Mouse (Mus musculus): ENCODE results near the gene Pnliprp2.

Gene Pnliprp2

GRCm38 (mm10) chr19:58759423-58759822 lies at the start of gene Pnliprp2:
Gene Pnliprp2 (plus strand): TSS chr19:58759719.
- no peak for DNase-seq (ENCODE audit: low spot score in 2 of 2)

DNA sequence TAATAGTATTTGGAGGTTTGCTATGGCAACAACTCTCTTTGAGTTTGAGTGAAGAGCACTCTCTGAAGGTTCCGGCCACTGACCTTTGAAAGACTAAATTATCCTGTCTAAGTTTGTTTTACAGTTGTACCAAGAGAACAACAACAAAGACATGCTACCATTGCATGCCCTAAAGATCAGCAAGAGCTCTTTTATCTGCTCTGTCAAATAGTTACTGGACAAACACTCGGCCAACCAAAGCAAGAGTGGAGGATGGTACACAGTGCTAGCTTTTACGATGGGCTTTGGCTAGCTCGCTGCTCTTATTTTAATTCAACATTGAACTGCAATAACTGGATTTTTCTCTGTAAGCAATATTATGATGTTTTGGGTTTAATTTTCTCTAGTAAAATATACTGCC lies 41.6 kb upstream of the Pnliprp2 start:
- no peak for DNase-seq (ENCODE audit: low spot score in 2 of 2)

DNA sequence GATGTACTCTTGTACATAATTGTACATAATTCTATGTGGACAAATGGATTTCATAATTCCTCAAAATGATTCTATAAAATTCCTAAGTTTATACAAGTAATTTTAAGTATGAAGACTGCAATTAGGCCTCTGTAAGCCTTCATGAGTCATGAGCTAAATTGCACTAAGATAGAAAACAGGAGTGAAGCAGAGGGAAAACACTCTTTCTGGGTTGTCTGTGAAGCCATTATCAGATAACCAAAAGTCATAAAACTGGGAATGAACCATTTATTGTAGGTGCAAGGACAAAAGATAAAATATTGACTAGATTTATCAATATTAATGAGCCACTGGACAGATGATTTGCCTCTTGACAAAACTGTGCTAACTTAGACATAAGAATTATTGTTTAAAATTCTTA lies 39.1 kb upstream of the Pnliprp2 start:
- DNase-seq (ENCODE audit: low spot score in 2 of 2) = no peak

DNA sequence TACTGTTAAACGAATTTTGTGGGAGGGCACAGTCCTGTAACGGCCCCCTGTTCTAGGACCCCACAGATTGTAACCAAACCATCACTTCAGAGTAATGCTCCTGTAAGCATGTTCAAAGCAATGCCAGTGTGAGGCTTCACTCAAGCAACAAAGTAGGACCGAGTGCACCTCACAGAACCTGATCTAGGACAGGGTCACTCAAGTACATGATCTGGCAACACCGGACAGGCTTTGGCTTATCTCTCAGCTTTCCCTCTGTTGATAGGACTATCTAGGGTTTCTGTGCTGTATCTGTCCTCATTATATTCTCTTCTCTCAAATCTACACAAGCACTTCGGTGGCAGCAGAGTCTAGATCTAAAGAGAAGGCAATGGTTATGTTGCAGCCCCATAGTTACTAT lies 33.0 kb upstream of the Pnliprp2 start:
- no peak for DNase-seq (ENCODE audit: low spot score in 2 of 2)

GRCm38 (mm10) chr19:58727756-58728155 lies 31.8 kb upstream of the Pnliprp2 start:
- DNase-seq (ENCODE audit: low spot score in 2 of 2) = no peak

DNA sequence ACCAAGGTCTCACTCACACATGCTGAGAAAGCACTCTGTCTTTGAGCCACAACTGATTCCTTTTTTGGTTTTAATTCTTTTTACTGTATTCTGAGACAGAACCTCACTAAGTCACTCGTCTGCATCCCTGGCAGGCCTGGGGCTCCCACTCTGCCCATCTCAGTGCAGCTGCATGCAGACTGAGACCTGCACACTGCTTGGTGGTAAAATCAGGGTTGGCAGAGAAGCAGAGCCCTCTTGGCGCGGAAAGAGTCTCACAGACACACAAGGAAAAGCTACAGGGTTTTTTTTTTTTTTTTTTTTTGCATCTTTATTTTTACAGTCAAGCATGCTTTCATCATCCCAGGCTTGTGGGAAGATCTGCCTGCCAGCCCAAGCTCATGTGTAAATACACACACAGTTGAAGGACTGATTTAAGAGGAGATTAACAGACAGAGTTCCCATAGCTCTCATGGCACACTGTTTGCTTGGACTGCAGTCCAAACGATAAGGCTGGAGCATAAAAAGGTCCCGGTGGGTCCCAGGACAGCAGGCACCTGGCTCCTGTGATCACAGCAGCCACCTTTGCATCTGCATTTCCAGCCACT lies 31.0 kb upstream of the Pnliprp2 start, which contains the start of gene Pnliprp1:
Gene Pnliprp1, plus strand, starts transcription at position 443 of the 587 bp plus-strand sequence.
- DNase-seq (ENCODE audit: low spot score in 2 of 2) = no peak

DNA sequence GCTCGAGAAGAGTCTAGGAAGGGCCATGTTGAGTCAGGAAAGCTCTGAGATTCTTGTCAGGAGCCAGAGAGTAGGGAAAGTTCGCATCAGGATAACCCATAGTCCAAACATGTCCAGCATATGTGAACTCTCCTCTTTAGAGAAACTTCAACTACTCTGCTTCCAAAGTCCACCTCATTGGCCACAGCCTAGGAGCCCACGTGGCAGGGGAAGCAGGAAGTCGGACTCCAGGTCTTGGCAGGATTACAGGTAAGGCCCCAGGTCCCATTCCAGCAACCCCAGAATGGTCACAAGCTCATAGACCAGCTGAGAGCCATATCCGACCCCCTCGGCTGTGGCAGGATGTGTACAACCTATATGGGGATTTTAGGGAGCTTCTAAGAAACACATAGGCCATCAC lies 26.3 kb upstream of the Pnliprp2 start:
- DNase-seq (ENCODE audit: low spot score in 2 of 2) = no peak

DNA sequence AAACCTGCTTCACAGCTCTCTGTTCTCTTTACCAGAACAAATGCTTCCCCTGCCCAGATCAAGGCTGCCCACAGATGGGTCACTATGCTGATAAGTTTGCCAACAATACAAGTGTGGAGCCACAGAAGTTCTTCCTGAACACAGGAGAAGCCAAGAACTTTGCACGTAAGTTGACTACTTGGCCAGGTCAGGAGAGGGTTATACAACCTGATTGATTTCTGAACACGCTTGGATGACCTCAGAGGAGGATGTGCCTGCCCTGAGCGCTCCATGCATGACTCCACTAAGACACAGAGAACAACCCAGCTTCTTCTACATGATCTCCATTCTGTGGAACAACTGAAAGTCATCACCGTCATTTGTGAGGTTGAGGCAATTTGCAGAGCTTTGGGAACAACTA lies 21.4 kb upstream of the Pnliprp2 start:
- no peak for DNase-seq (ENCODE audit: low spot score in 2 of 2)

GRCm38 (mm10) chr19:58741036-58741435 lies 18.5 kb upstream of the Pnliprp2 start:
- no peak for DNase-seq (ENCODE audit: low spot score in 2 of 2)

- DNase-seq (ENCODE audit: low spot score in 2 of 2) = no peak
These were observed 16.8 kb upstream of the Pnliprp2 start for GRCm38 (mm10) chr19:58742711-58743110.

DNA sequence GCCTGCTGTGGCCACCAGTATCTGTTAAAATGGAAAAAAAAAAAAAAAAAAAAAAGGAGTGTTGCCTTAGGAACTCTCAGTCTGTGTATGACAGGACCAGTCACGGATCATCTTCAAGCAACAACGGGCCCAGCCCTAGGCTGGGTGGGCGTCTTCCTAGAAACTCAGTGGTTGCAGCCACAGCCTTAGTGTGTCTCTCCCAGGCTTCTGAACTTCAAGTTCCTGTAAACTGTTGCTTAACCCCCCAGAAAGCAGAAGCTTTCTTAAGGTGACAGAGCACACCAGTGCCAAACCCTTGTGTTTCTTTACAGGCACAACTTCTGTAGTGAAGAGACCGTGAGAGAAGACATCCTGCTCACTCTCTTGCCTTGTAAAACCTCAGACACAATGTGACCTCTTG lies 15.8 kb upstream of the Pnliprp2 start:
- no peak for DNase-seq (ENCODE audit: low spot score in 2 of 2)

GRCm38 (mm10) chr19:58747498-58748000 lies 12.0 kb upstream of the Pnliprp2 start:
- DNase-seq (ENCODE audit: low spot score in 2 of 2) = no peak

DNA sequence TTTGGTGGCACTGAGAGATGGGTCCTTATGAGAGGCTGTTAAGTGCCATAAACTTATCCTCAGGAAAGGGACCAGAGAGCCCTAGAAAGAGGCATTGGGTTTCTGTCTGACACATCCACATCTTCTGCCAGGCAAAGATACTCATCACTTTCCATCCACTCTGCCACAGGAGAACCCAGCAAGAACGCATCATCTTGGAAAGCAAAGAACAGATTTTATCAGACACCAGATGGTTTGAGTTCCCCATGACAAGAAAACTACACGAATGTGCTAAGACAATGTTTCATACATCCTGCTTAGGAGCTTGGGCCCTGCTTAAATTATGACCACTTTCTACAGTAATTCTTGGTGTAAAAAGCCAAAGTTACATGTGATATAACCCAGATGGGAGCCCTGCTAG lies 8.7 kb upstream of the Pnliprp2 start:
- no peak for DNase-seq (ENCODE audit: low spot score in 2 of 2)

DNA sequence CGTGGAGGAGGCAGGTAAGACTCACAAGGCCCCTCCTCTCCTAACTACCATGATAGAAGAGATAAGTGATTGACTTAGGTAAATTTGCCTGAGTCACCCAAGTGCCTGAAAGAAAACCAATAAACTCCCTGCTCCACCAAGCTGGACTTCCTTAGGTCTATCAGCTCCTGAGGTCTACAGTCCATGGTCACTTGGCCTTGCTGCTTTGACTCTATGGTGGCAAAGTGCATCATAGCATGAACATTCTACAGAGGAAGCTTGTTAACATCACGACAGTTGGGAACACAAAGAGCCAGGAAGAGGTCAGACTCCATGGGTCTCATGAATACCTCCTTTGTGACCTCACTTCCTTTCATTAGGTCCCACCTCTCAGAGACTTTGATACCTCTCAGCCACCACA lies 8.0 kb upstream of the Pnliprp2 start:
- no peak for DNase-seq (ENCODE audit: low spot score in 2 of 2)

DNA sequence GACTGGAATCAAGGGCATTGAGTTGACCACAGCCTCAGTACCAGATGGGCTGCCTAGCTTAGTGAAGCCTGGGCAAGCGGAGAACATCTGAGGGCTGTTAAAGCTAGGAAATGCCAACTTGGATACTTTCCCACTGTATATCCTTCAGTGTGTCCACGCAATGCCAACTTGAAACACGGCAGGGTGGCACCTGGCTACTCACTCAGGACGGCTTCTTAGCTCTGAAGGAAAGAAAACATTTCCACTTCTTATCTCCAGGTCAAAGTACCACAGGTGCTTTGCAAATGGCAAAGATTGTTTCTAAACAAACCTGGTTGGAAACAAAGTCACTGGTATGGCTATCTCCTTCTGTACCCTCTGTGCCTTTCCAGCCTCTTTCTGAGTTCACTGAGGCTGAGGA lies 648 bp upstream of the Pnliprp2 start:
- DNase-seq (ENCODE audit: low spot score in 2 of 2) = no peak

DNA sequence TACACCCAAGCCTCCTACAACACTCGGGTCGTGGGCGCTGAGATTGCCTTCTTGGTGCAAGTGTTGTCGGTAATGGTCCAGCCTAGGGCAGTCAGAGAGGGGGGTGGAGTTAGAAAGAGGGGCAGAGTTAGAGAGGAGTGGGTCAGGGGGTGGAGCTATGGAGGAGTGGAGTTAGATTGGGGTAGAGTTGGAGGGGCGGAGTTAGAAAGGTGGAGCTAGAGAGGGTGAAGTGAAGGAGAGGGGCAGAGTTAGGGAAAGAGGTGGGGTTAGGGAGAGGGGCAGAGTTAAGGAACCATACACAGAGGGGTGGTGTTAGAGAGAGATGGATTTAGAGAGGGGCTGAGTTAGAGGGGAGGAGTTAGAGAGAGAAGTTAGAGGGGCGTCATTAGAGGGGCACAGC lies 2.8 kb downstream of the Pnliprp2 start:
- DNase-seq (ENCODE audit: low spot score in 2 of 2) = no peak

DNA sequence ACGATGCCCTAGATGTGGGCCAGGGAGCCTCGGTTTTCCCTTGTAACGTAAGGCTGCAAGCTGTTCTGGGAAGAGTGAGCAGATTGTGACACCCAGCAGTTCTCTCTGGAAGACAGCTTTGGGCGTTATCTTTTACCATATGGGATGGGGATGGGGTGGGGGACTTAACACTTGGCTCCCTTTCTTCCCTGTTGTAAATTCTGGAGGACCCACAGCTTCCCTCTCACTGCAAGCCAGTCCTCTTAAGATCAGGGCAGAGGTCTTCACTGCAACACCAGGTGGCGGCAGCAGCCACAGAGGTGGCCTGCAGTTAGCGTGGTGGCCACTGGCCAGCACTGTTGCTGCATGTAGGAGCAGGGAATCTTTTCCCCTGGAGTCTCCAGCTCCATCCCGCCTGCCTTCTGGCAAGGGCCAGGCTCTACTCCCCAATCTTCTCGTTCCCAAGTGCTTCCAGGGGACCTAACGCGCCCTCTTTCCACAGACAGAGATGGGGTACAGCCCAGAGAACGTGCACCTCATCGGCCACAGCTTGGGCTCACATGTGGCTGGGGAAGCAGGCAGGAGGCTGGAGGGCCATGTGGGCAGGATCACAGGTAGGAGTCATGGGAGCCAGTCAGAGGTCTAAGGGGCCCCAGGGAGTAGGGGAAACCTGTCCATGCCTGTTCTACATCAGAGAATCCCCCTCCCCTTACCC lies 3.5 kb downstream of the Pnliprp2 start:
- no peak for DNase-seq (ENCODE audit: low spot score in 2 of 2)

GRCm38 (mm10) chr19:58767329-58767728 lies 7.8 kb downstream of the Pnliprp2 start:
- no peak for DNase-seq (ENCODE audit: low spot score in 2 of 2)

DNA sequence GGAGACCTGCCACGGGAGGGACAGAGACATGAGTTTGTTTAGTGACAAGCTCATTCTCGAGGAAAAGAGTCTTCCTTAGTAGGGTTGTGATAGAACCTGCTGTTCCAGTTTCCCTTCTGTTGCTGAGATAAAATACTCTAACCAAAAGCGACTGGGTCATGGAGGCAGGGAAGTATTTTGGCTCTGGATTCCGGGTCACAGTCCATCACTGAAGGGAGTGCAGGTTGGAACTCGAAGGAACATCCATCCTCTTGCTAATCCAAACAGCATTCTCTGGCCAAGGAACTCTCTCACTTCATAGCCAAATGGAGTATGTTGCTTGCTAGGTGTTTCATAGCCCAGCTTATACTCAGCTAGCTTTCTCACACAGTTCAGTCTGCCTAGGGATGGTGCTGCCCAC lies 16.9 kb downstream of the Pnliprp2 start:
- DNase-seq (ENCODE audit: low spot score in 2 of 2) = no peak

DNA sequence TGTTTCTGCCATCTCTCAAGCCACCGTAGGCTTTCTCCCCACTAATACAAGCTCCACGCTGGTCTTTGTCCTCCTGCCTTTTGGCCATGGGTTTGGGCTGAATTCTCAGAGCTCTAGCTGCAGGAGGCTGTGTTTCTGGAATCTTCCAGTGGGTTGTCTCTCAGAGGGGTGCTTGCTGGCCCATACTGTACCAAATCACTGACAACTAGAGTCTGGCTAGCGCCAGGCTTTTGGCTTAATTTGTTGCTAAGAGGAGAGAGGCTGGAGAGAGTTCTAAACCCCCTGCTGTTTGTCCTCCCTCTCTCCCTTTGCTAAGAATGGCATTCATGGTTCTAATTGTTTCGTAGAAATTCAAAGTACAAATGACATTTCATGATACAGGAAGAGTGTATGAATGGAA lies 22.0 kb downstream of the Pnliprp2 start:
- DNase-seq (ENCODE audit: low spot score in 2 of 2) = no peak

- no peak for DNase-seq (ENCODE audit: low spot score in 2 of 2)
These were observed 24.4 kb downstream of the Pnliprp2 start for GRCm38 (mm10) chr19:58783938-58784337.

- no peak for DNase-seq (ENCODE audit: low spot score in 2 of 2)
These were observed 29.7 kb downstream of the Pnliprp2 start for GRCm38 (mm10) chr19:58789194-58789593.

- DNase-seq (ENCODE audit: low spot score in 2 of 2) = no peak
These were observed 34.8 kb downstream of the Pnliprp2 start, which contains the start of gene 1700019N19Rik for GRCm38 (mm10) chr19:58794284-58794683. Gene 1700019N19Rik (minus strand): TSS chr19:58794461.
